Mouse (Mus musculus) lung, postnatal 4 days (tissue): ENCODE measurements around the gene Rgs13.

Experiments used
- DNase-seq, 2 experiments: peaks; one replicate each; pipeline ENCODE4 v3.0.0; 2021

The Rgs13 gene

DNA sequence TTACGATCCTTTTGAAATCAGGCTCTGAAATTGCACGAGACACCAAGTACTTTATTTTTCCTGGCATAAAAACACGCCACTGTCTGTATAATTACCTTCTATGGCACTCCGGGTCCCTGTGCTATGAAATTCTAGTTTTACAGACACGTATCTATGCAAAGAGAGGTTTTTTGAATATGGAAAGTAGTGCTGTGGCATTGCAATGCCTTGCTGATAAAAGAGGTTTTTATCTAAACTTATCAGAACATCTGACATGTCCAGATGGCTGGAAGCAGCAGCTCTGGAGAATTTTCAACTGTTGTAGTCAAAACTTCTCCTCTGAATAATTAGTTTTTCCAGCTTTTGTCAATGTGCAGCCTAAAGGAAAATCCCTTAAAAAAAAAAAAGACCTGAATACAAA lies at the start of gene Rgs13:
Gene Rgs13, minus strand, starts transcription at position 207 of the 400 bp plus-strand sequence.
- DNase-seq: no peak

DNA sequence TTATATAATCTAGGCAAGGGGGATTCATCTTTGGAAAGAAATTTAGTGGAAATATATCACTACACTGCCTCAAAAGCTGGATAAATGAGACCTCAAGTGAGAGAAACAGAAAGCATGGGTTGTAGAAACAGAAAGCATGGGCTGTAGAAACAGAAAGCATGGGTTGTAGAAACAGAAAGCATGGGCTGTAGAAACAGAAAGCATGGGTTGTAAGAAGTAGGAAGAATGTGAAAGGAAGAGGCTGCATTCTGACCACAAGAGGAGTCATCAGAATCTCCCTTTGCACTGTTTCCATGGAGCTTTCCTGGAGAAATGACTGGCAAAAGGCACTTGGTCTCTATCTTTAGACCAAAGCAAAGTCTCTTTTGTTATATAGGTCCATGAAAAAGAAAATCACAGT lies 38.1 kb upstream of the Rgs13 start:
- DNase-seq: no peak

- no peak for DNase-seq
Measured at GRCm38 (mm10) chr1:144210912-144211311, 33.7 kb upstream of the Rgs13 start.

- DNase-seq: no peak
Measured at GRCm38 (mm10) chr1:144206281-144207061, 29.3 kb upstream of the Rgs13 start.

DNA sequence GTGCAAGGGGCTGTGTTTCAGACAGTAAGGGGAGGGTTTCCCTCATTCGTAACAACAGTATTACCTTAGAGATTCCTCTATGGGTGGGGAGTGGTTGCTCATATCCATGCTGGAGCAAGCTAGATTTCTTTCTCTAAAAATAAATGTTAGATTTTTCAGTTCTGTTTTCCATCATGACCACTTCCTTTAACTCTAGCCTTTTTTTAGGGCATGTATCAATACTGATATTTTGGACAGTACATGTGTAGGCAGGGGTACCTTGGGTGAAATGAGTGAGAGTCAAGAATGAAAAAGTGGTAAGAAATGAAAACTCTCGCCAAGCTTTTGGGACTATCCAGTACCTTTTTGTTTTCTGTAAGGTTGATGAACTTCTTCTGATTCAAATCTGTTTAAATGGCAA lies 27.6 kb upstream of the Rgs13 start:
- DNase-seq: no peak

DNA sequence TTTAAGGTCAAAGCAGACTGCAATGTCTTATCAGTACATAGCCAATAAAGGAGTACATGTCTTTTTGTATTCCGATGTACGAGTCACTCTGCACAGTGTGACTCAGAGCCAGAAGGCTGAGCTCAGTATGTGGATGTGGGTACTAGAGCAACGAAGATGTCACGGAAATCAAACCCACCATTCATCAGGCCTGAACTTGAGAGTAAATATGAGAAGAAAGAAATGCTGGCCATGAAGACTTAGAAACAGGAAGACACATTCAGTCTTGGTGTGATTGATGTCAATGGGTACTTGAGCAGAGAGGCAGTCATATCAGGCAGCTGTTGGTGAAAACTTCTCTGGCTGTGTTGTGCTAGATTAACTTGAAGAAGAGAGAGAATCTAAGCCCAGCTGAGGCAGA lies 25.8 kb upstream of the Rgs13 start:
- DNase-seq: no peak

GRCm38 (mm10) chr1:144200496-144200895 lies 23.3 kb upstream of the Rgs13 start:
- no peak for DNase-seq

DNA sequence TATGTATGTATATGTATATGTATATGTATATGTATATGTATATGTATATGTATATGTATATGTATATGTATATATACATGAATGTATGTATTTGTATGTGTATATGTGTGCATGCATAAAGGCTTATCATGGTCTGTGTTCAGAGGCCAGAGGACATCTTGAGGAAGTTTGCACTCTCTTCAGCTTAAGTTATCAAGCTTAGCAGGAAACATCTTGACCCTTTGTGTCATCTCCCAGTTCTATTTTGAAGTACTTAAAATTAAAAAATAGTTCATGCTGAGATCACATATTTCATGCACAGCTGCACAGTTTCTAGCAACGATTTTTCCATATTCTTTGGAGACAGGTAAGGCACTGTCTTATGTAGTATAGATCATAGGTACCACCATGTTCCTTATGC lies 22.4 kb upstream of the Rgs13 start:
- DNase-seq: no peak

DNA sequence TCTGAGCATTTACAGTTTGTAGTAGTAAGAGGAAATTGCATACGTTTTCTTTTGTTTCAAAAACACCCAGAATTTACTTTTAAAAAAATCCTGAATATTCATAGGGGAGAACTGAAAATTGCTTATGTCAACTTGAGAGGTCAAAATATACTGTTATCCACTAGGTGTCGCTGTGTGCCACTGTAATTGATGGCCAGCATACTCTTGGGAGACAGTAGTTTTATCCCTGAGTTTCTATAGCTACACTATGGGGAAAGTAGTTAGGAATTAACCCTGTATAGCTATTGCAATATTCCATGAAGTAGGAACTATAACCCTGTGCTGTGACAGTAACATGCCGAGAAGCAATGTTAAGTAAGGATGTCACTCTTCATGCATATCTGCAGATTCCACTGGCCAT lies 20.5 kb upstream of the Rgs13 start:
- peak in 1 of 2 experiments; percentile 45 for DNase-seq

- DNase-seq: no peak
Measured at GRCm38 (mm10) chr1:144186655-144187396, 9.7 kb upstream of the Rgs13 start.

DNA sequence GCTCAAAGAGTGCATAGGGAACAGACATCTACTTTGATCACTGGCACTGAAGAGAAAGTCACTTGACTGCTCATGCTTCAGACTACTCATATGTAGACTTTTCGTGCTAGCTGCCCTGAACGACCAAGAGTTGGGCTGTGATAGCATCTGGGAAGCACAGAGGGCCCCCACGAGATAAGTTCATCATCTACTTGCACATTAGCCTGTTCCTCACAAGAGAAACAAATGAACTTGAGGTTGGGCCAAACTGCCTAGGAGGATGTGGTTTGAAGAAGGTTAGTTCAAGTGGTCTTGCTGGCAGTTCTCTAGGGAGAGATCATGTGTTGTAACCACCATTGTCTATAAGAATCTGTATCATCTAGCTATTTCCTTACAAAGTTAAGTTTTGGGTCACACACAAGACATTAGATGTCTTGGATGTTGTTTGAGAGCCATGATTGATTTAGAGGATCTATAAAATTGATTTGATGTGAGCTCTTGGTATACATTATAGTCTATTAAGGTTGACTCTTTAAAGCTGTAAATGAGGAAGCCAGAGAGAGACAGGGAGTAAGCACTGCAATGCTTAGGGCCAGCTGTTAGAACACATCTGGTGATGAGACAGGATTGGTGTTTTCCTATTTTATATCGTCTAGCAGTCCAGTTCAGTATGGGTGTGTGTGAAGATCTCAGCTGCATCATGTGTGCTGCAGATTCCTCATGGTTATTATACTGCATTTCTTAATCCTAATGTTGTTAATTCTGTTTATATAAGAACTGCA lies 8.0 kb upstream of the Rgs13 start:
- DNase-seq: no peak

GRCm38 (mm10) chr1:144183622-144184021 lies 6.5 kb upstream of the Rgs13 start:
- no peak for DNase-seq

GRCm38 (mm10) chr1:144179559-144179958 lies 2.4 kb upstream of the Rgs13 start:
- DNase-seq: no peak

DNA sequence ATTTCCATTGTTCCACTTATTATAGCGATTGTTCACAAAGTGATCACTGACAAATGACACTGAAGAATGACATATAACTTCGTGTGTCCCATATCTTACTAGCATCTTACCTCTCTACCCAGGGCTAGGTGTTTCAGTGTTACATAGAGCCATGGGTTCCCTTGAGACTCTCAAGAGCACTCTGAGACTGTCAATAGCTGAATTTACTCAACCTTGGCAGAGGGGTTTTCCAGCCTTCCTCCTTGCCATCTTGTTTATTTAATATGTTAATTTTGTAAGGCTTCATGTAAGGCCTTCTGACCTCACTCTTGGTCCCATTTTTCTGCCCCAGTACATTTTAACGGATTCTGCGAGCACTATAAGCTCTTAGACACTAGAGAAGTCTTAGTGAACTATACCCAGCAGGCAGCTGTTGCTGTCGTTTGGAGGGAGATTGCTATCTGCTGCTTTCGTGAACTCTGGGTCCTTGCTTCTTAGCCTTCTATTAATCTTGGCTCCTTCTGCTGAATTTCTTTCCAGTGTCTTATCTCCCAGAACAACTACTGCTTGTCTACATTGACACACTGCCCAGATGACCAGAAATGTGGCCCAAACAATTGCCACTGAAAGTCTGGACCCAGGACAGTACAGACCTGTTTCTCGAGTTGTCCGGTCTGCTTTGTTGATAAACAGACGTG lies 1.2 kb upstream of the Rgs13 start:
- no peak for DNase-seq

DNA sequence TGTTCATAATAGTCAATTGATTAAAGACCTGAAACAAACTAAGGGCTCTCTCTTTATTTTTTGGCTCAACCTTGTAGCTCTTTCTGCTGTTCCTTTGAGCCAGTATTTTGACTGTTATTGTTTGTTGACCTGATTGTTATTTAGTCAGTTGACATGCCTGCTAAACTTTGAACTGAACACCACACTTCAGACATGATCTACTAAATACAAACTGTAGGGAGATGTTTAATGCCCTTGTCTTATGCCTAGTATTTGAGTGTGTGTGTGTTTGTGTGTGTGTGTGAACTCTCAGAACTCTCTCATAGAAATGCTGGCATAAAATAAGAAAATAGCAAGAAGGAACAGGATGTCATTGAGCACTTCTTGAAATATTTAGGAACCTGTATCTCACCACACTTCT lies 448 bp upstream of the Rgs13 start:
- no peak for DNase-seq

GRCm38 (mm10) chr1:144174760-144175159 lies 2.4 kb downstream of the Rgs13 start:
- DNase-seq: no peak

GRCm38 (mm10) chr1:144173568-144174036 lies 3.6 kb downstream of the Rgs13 start:
- DNase-seq: no peak

- DNase-seq: no peak
Measured at GRCm38 (mm10) chr1:144168921-144169320, 8.3 kb downstream of the Rgs13 start.

GRCm38 (mm10) chr1:144167761-144168160 lies 9.4 kb downstream of the Rgs13 start:
- DNase-seq: no peak

DNA sequence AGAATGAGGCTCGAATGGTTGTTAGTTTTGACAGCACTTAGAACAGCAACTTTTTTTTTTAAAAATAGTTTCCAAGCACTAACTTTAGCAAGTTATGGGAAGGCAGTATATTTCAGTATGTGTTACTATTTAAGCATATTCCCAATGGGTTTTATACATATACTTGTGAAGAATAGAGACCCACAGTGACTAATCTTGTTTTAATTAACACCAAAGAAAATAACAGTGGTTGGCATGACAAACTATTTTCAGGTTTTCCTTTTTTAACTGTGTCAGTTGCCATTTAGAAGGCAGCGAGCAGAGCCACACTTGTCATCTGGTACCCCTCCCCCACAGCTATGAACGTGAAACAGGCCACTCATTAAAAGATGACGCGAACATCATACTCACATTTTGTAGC lies 10.3 kb downstream of the Rgs13 start:
- no peak for DNase-seq

DNA sequence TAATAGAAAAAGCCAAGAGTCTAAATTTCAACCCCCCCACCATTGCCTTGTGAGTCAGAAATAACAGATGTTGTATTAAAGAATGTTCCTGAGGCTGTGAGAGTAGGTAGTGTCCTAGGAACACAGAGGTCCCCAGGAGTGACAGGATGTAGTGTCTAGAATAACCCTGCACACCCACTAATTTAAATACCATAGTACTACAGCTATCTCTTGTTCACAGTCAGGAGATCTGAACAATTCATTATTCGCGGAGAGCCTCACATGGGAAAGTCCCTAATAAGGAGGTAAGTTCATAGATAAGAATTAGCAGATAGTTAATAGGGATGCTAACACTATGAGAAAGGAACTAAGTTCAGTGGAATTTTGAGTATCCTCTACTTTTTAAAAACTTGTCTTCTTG lies 10.9 kb downstream of the Rgs13 start:
- DNase-seq: no peak

DNA sequence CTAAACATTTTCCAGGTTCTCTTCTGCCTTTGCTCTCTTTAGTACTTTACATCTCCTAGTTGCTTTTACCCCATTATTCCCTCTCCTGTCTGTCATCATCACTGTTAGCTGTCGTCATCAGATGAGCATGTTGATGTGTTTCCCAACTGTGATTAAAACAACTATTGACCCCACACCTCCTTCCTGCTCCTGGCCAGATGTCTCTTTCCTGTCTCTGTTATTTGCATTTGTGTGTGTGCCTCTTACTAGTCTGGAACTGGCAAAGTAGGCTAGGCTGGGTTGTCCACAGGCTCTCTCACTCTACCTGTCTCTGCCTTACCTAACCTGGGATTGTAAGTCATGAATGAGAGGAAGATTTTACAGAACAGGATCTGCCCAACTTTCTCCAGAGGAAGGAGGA lies 24.6 kb downstream of the Rgs13 start:
- no peak for DNase-seq

GRCm38 (mm10) chr1:144152184-144152525 lies 25.0 kb downstream of the Rgs13 start:
- no peak for DNase-seq
